ENCODE assay signal across 14 mouse cellular contexts in genomic region chr1:44395538-44395937, GRCm38 (mm10).
"Had no signal": no experiment of that assay in that cellular context is flagged by ENCODE, and none has a peak within 500 bp of the region (broad histone marks: within the 10 kb centered on the region; RNA-seq: fewer than 3 reads in every experiment).

No protein-coding gene starts in this region.

- H3K27ac ChIP-seq: limb, embryonic 13.5 days; liver, embryonic 14.5 days; neural tube, embryonic 13.5 days had no signal

- DNase-seq: kidney, adult 9 months; kidney, postnatal 36 days; layer of hippocampus, adult 9-11 months; lung, adult 18-20 months; midbrain, embryonic 14.5 days; retina, postnatal 1 day; right cerebral cortex, postnatal 4 days; spleen, adult 18-20 months; thymus, adult 18-20 months; thymus, postnatal 14 days had no signal

- H3K4me2 ChIP-seq: limb, embryonic 13.5 days; neural tube, embryonic 13.5 days had no signal

- H3K27me3 ChIP-seq: limb, embryonic 13.5 days; neural tube, embryonic 13.5 days had no signal

- H3K9me3 ChIP-seq: limb, embryonic 13.5 days; neural tube, embryonic 13.5 days had no signal

- H3K36me3 ChIP-seq: limb, embryonic 13.5 days; neural tube, embryonic 13.5 days had no signal

- ATAC-seq: intestine, embryonic 16.5 days had no signal

- H3K9ac ChIP-seq: limb, embryonic 13.5 days; liver, embryonic 14.5 days; neural tube, embryonic 13.5 days had no signal

- H3K4me1 ChIP-seq: neural tube, embryonic 13.5 days had no signal

- H3K4me3 ChIP-seq: limb, embryonic 13.5 days; neural tube, embryonic 13.5 days had no signal
